Mouse (Mus musculus) thymus, adult 2 months (tissue): Measurements from ENCODE around the gene Fbxo40.

Experiments used
- CTCF ChIP-seq: fragments of 200-500 bp; IDR thresholded peaks from 2 replicates; pipeline ENCODE4 v1.5.1; 2012; ENCODE audit warnings: mild to moderate bottlenecking, control low read depth, low read length, moderate library complexity, borderline replicate concordance; ENCODE audit not compliant: control insufficient read depth, poor library complexity, insufficient read depth; ENCODE audit errors: extremely low read depth
- POLR2A ChIP-seq: fragments of 200-500 bp; IDR thresholded peaks from 2 replicates; pipeline ENCODE4 v1.6.1; 2012; ENCODE audit warnings: mild to moderate bottlenecking, low read length, control low read depth, moderate library complexity; ENCODE audit not compliant: control insufficient read depth, poor library complexity, insufficient read depth; ENCODE audit errors: extremely low read depth

- no peak for TF ChIP-seq CTCF
- no peak for TF ChIP-seq POLR2A
Observed at GRCm38 (mm10) chr16:37011922-37012289, 21.6 kb upstream of the Fbxo40 start.
